Mouse (Mus musculus) kidney, postnatal 10 days (tissue): ENCODE results near the gene Tial1.

Source experiments
- DNase-seq: peaks from one replicate; pipeline ENCODE4 v3.0.0; 2021; ENCODE audit warnings: mixed read lengths

Gene Tial1

GRCm38 (mm10) chr7:128461285-128462215 lies at the start of gene Tial1:
Tial1 (minus strand) TSS chr7:128461717.
- peak; percentile 99 for DNase-seq

- DNase-seq = no peak
Observed at GRCm38 (mm10) chr7:128504091-128504490, 42.6 kb upstream of the Tial1 start.

DNA sequence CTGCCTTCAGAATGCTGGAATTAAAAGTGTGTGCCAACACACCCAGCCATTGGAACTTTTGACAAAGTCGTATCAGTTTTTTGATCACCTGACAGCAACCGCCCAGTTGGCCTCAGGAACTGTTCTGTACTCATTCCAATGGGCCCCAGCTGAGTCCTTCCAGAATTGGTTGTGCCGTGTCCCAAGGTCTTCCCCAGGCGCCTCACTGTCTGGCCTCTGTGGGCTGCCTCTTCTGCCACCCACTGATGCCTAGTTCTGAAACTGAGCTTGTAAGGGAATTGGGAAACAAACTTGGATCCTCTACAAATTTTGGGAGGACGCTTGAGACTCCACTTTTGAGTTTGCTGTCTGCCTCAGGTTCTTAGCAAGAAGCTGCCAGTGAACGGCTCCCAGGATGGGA lies 38.3 kb upstream of the Tial1 start:
- no peak for DNase-seq

DNA sequence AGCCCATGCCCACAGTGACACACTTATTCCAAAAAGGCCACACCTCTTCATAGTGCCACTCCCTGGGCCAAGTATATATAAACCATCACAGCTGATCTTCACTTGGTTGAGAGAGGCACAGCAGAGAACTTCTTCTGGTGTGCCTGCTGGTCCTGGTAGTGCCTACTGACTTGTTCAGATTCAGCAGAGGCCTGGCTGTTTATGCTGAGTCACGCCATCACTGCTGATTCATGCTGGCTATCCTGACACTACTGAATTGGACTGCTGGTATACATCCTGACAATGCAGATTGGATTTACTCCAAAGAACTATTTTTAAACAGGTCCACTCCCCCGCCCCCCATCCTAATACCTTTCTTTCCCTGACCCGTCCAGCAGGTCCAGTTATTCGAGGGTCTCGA lies 33.0 kb upstream of the Tial1 start:
- no peak for DNase-seq

GRCm38 (mm10) chr7:128488986-128489385 lies 27.5 kb upstream of the Tial1 start:
- DNase-seq = no peak

DNA sequence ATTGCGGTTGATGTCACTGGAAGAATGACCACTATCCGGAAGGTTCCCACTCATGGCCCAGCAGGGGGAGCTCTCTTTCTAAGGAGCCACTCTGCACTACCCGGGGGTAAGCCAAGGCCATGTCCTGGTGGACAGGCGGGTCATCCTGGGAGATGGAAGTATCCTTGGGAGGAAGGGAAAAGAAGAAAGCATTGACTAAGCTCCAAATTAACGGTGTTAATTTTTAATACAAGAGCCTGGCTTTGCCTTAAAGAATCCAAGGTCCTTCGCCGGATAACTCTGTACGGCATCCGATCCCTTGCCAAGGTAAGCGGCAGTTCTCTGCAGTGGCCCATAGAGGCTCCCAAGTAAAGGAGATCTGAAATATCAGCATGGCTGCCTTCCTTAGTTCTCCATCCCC lies 12.8 kb upstream of the Tial1 start:
- DNase-seq = peak; percentile 90

GRCm38 (mm10) chr7:128462406-128462805 lies 889 bp upstream of the Tial1 start:
- no peak for DNase-seq

DNA sequence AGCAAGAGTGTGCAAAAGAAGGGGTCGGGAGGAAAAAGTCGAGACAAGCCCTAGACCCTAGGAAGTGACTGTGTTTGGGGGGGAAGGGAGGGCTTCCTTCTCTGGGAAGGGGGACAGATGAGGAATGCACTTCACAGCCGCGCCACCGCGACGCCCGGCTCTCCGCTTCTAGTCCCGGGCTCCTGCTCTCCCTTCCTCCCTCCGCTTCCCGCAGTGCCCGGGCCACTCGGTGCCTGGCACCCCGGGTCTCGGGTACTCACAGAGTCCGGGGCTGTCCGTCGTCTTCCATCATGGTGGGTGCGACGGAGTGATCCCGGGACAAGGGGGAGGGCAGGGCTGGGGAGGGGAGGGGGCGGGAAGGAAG lies 670 bp downstream of the Tial1 start:
- no peak for DNase-seq

GRCm38 (mm10) chr7:128460131-128460864 lies 1.2 kb downstream of the Tial1 start:
- peak; percentile 62 for DNase-seq

GRCm38 (mm10) chr7:128459791-128460130 lies 1.8 kb downstream of the Tial1 start:
- DNase-seq = no peak

DNA sequence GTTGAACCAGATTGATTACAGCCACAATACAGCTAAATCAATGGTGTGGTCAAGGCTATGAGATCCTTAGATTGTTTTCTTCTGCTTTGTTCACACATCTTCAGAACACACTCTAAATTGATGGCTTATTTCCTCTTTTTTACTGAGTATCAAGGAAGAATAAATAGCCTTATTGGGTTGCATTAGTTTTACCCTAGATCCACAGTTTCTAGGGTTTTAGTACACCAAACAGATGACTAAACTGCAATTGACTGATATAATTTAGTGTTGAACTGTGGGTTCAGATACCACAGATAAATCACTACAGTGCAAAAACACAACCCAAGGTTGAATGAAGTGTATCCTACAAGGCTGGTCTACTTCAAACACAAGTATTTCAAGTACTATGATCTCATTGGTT lies 3.5 kb downstream of the Tial1 start:
- DNase-seq = no peak

DNA sequence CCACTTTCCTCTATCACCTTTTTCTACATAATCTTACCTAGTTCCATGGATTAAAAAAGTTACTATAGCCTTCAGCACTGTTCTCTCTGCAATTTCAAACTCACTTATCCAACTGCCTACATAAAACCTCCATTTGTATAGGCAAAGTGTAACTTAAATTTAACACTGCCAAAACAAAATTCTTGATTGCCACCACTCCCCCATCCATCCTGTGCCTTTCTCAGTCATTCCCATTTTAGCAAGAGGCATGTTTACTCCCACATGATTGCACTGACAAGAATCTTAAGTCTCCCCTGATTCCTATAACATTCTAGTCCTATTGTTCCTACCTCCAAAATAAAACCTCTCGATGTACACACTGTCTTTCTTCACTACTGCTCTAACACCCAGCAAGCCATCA lies 8.8 kb downstream of the Tial1 start:
- DNase-seq = no peak

DNA sequence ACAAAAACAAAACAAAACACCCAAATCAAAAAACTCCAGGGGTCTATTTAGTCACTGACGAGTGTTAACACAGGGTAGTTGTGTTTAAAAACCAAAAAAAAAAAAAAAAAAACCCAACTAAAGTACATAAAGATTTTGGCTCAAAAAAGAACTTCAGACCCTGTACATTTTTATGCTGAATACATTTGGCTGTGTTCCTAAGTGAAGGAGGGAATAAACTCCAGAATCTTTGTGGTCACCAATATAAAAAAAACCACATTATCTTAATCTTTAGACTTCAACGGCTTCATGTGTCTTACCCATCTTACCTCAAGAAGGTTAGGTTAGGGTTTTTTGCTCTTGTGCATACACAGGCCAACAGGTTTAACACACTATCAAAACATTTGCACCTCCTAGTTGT lies 20.9 kb downstream of the Tial1 start:
- DNase-seq = no peak

- no peak for DNase-seq
Observed at GRCm38 (mm10) chr7:128439251-128439650, 22.3 kb downstream of the Tial1 start.

DNA sequence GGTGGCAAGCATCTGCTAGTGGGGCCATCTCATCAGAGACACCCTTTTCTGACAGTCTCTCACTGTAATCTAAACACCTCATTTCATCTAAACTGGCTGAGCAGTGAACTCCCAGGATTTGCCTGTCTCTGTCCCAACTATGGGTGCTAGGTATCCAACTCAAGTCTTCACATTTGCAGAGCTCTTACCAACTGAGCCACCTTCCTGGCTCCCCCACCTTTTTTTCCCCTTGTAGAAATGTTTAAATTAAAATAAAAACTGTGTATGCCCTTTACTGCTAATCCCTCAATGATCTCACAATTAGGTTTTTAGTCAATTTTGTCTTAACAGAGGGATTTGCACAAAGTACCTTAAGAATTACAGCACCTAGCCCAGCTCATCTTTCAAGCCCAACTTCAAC lies 23.4 kb downstream of the Tial1 start:
- DNase-seq = no peak

GRCm38 (mm10) chr7:128433213-128433612 lies 28.3 kb downstream of the Tial1 start:
- DNase-seq = peak; percentile 22

- DNase-seq = no peak
Observed at GRCm38 (mm10) chr7:128432574-128432973, 28.9 kb downstream of the Tial1 start.

DNA sequence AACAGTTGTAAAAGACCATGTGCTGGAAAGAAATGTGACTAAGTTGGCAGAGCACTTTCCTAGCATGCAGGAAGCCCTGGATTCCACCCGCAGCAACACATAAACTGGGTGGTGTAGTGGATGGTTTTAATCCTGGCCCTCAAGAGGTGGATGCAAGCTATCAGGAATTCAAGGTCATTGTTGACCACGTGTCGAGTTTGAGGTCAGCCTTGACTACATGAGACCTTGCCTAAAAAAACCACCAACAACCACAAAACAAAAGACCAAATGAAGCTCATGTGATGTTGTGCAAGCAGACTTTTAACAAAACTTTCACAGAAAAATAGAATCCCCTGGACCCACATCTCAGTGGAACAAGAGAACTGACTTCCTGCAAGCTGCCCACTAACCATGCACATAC lies 39.0 kb downstream of the Tial1 start:
- DNase-seq = no peak

DNA sequence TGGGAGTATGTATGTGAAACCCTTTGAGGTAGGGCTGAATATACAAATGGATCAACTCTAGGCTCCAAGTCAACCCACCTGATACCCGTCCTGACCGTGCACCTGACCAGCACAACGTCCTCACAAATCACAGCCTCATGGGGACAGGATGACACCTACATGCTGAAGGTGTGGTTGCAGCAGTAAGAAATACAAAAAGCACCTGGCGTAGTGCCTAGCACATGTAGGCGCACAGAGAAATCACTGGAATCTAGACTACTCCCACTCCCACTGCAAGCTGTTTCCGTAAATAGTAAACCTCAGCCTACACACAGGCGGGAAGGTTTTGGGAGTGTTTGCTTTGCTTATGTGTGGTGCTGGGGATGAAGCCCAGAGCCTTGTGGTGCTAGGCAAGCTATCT lies 39.8 kb downstream of the Tial1 start:
- no peak for DNase-seq

DNA sequence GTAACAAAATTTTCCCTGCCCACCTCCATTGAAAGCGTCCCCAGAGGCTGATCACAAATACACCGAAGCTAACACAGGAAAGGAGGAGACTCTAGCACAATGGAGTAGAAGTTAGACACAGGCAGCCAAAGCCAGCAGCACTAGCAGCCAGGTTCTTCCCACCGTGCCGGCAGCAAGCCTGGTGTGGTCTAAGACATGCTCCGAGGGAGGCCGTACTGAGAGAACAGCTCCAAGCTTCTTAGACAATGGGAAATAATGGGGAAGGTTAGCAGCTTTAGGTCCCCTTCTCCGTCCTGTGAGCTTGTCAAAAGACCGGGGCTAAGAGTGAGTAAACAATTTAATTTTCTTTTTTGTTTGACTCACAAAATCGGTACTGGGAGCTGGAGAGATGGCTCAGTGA lies 41.8 kb downstream of the Tial1 start:
- DNase-seq = no peak

- DNase-seq = peak; percentile 75
Observed at GRCm38 (mm10) chr7:128417930-128418779, 43.4 kb downstream of the Tial1 start, which contains the start of gene Rgs10. Rgs10 (minus strand) TSS chr7:128418758.

DNA sequence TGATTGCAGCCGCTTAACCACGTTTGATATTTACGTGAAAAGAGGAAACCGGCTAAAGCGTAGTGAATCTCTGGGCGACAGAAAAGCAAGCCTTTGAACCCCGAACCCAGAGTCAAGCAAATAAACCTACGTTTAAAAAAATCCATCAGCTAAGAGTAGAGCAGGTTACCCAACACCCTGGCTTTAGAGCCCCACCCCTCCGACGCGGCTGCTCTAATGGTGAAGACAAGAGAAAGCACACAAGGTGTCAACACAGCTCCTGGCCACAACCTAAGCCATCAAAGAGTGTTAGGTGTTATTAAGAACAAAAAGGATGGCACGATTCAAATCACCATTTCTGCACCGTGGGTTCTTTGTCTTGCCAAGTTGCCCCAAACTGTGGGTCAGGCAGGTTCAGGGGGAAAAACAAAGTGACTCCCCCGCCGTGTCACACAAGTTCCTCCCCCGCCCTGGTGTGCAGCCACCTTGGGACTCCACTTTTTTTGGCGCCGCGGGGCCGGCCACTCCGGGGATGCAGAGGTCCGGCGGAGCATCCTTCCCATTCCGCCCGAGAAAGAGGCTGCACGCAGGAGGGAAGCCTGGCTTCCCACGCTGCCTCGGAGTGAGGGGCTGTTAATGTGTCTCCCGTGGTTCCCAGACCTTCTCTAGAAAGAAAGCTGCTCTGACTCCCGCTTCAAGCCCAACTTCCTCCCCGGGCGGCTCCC lies 44.1 kb downstream of the Tial1 start:
- no peak for DNase-seq

GRCm38 (mm10) chr7:128416664-128417063 lies 44.9 kb downstream of the Tial1 start:
- DNase-seq = no peak
